Mouse (Mus musculus) adrenal gland, postnatal 36 days (tissue): ENCODE measurements at regions not wholly inside any gene's neighbourhood (a gene's known extent, or its start where the extent isn't known, plus 50 kb on each side); places are given as distances from the start of the nearest gene placed in this dataset.

Experiments
- DNase-seq, 2 experiments: peaks; one replicate each; pipeline ENCODE4 v3.0.0; 2021; ENCODE audit warnings: mixed read lengths in 1 of 2

- DNase-seq: no peak
Observed at GRCm38 (mm10) chr1:61050346-61050745, 72.6 kb downstream of the Icos start.

GRCm38 (mm10) chr1:61053676-61054075 lies 75.9 kb downstream of the Icos start:
- DNase-seq: no peak

- DNase-seq: no peak
Observed at GRCm38 (mm10) chr1:61054391-61054790, 76.7 kb downstream of the Icos start.

GRCm38 (mm10) chr1:61055176-61055575 lies 77.4 kb downstream of the Icos start:
- DNase-seq: peak; percentile 68 to 70

- no peak for DNase-seq
Observed at GRCm38 (mm10) chr1:61059910-61060536, 82.3 kb downstream of the Icos start.

GRCm38 (mm10) chr1:61061892-61062460 lies 84.2 kb downstream of the Icos start:
- no peak for DNase-seq

GRCm38 (mm10) chr1:61068112-61068511 lies 90.4 kb downstream of the Icos start:
- no peak for DNase-seq

GRCm38 (mm10) chr1:61074127-61074526 lies 96.4 kb downstream of the Icos start:
- no peak for DNase-seq

GRCm38 (mm10) chr1:61075335-61075734 lies 97.6 kb downstream of the Icos start:
- no peak for DNase-seq

- DNase-seq: no peak
Observed at GRCm38 (mm10) chr1:61084732-61085131, 107.0 kb downstream of the Icos start.

GRCm38 (mm10) chr1:61086811-61087210 lies 109.1 kb downstream of the Icos start:
- DNase-seq: peak; percentile 54 to 63

- no peak for DNase-seq
Observed at GRCm38 (mm10) chr1:61090801-61091200, 113.1 kb downstream of the Icos start.

- no peak for DNase-seq
Observed at GRCm38 (mm10) chr1:61095481-61096165, 117.9 kb downstream of the Icos start.

GRCm38 (mm10) chr1:61099341-61099740 lies 121.6 kb downstream of the Icos start:
- DNase-seq: no peak

- peak; percentile 9 to 53 for DNase-seq
Observed at GRCm38 (mm10) chr1:61101679-61102078, 124.0 kb downstream of the Icos start.

GRCm38 (mm10) chr1:61102346-61102745 lies 124.6 kb downstream of the Icos start:
- no peak for DNase-seq

- DNase-seq: no peak
Observed at GRCm38 (mm10) chr1:61103581-61103980, 125.9 kb downstream of the Icos start.

- DNase-seq: no peak
Observed at GRCm38 (mm10) chr1:61111731-61112309, 134.1 kb downstream of the Icos start.

GRCm38 (mm10) chr1:61117535-61117934 lies 139.8 kb downstream of the Icos start:
- DNase-seq: no peak

GRCm38 (mm10) chr1:61118071-61118470 lies 140.3 kb downstream of the Icos start:
- no peak for DNase-seq

- DNase-seq: no peak
Observed at GRCm38 (mm10) chr1:61121480-61121879, 143.8 kb downstream of the Icos start.

- no peak for DNase-seq
Observed at GRCm38 (mm10) chr1:61125127-61125526, 147.4 kb downstream of the Icos start.
